Mouse (Mus musculus) forebrain, embryonic 12.5 days (tissue): ENCODE data around the gene Plxnc1. TPM values are rescaled to one million over a fixed set of nuclear protein-coding genes. Genes with fewer than 3 reads are reported as not detected.
A peak's percentile ranks its signal among the peaks of the same experiment; 100 is the strongest.

Source experiments
- ATAC-seq: fragments of 200-750 bp; cut with Nextera tagmentation; 2 replicates; pipeline ENCODE4 v1.8.0; 2017; ENCODE audit warnings: moderate TSS enrichment; ENCODE audit not compliant: low FRiP score
- H3K27ac ChIP-seq: fragments of 300-500 bp; sonication (generic); 2 replicates; pipeline ENCODE4 v1.5.1; 2016; ENCODE audit warnings: mild to moderate bottlenecking
- H3K27me3 ChIP-seq: fragments of 300-500 bp; sonication (generic); 2 replicates; pipeline ENCODE4 v1.6.1; 2016; ENCODE audit warnings: mild to moderate bottlenecking
- H3K36me3 ChIP-seq: fragments of 300-500 bp; sonication (generic); replicated peaks from 2 replicates; pipeline ENCODE4 v1.6.1; 2016; ENCODE audit warnings: mild to moderate bottlenecking
- H3K4me1 ChIP-seq: fragments of 300-500 bp; sonication (generic); 2 replicates; pipeline ENCODE4 v1.6.1; 2016
- H3K4me2 ChIP-seq: fragments of 300-500 bp; sonication (generic); 2 replicates; pipeline ENCODE4 v1.6.1; 2016; ENCODE audit warnings: mild to moderate bottlenecking, moderate library complexity
- H3K4me3 ChIP-seq: fragments of 300-500 bp; sonication (generic); replicated peaks from 2 replicates; pipeline ENCODE4 v1.5.1; 2016; ENCODE audit warnings: mild to moderate bottlenecking
- H3K9ac ChIP-seq: fragments of 300-500 bp; sonication (generic); 2 replicates; pipeline ENCODE4 v1.6.1; 2016; ENCODE audit warnings: mild to moderate bottlenecking
- H3K9me3 ChIP-seq: fragments of 300-500 bp; sonication (generic); 2 replicates; pipeline ENCODE4 v1.6.1; 2016
- WGBS: fragments of 180-500 bp; shearing (Covaris S2); methylation state at CpG from one replicate; pipeline ENCODE4 v1.1.7; 2016; 5-methylcytosine and 5-hydroxymethylcytosine counted together
- polyA plus RNA-seq: library from polyadenylated mRNA; unstranded; fragments of >200 nt; fragmentation: Nextera tagmentation; extraction: Ambion mirVana; gene quantifications from 2 replicates; pipeline ENCODE4 v1.2.1, GENCODE M21; 2016

Plxnc1 gene
- polyA plus RNA-seq, 1 experiment from 2014 or later = 8.8 TPM

DNA sequence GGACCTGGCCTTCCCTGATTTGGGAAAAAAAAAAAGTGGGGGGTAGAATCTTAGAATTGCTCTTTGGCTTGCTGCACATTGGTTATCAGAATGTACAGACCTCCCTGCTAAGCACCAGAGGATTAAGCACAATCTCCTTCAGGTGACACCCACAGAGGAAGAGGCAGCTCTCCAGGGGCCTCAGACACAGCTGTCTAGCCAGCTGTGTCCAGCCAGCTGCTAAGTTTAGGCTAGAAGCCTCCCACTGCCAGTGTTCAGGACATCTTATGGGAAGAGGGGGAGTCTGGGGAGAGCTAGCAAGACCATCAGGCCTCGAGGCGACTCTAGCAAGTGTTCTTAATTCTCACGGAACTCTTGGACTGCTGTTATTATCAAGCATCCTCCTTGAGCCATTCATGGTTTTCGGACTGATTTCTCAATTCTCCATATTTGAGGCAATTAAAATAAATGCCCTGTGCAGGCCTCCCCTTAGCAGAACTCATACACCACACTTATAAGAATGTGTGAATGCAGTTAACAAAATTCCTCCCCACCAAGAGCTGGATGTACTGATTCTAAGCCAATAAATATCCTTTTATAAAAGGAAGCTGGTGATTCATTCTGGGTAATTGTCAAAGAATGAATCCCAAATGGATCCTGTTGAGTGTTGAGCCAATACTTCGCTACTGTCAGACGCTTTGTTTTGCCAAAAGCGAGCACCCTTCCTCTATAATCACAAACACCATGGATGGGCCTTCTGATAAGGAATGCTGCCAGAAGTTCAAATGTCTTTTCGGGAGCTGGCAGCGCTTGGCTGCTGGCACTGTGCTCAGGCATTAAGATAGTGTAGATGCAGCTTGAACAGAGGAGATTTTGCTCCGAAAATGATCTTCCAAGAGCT, 140.4 kb downstream of the Plxnc1 start:
- ATAC-seq = no peak
- Histone ChIP-seq H3K27me3 (no peaks in the 10 kb centered on the region), H3K36me3 (peaks cover 7% of the 10 kb centered on the region), H3K4me3 (no peak overlapping the region), H3K4me2 (no peak overlapping the region), H3K4me1 (peaks cover 4% of the 10 kb centered on the region), H3K27ac (no peak overlapping the region), H3K9me3 (no peaks in the 10 kb centered on the region), H3K9ac (no peak overlapping the region)
- 86% methylated on average over 10 of the region's 10 CpGs for WGBS

DNA sequence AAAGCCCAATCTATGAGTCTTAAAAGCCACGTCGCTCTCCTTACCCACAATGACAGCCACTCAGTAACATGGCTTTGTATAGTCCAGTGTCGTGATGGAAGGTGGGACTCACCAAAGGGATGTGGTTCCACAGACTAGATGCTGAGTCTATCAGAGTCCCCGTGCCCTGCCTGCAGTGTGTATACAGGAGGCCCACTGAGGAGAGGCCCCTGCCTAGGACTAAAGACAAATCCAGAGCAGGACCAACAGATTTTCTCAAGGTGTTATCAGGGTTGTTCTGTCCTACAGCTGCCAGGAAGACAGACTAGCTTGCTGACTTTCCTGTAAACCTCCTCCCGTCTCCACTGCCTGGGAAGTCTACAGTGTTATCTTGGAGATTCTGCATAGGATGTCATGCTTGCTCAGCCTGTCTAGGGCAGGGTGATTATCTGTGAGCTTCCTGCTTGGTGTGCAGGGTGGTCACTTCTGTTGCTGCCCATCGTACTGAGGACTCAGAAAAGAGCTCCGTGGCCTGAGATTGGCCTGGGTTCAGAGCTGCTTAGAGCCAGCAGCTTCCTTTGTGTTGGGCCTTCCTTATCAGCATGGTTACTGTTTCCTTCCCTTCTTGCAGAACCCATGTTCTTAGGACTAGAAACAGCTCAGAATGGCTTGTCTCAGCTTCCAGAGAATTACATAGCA, 143.8 kb downstream of the Plxnc1 start:
- no peaks in the 10 kb centered on the region for H3K27me3 ChIP-seq
- no peak overlapping the region for H3K4me3 ChIP-seq
- peaks cover 6% of the 10 kb centered on the region for H3K4me1 ChIP-seq
- no peaks in the 10 kb centered on the region for H3K9me3 ChIP-seq
- 89% methylated on average over 7 of the region's 7 CpGs for WGBS
- H3K27ac ChIP-seq = no peak overlapping the region
- H3K9ac ChIP-seq = no peak overlapping the region
- H3K36me3 ChIP-seq = peaks cover 24% of the 10 kb centered on the region
- no peak for ATAC-seq
- no peak overlapping the region for H3K4me2 ChIP-seq

DNA sequence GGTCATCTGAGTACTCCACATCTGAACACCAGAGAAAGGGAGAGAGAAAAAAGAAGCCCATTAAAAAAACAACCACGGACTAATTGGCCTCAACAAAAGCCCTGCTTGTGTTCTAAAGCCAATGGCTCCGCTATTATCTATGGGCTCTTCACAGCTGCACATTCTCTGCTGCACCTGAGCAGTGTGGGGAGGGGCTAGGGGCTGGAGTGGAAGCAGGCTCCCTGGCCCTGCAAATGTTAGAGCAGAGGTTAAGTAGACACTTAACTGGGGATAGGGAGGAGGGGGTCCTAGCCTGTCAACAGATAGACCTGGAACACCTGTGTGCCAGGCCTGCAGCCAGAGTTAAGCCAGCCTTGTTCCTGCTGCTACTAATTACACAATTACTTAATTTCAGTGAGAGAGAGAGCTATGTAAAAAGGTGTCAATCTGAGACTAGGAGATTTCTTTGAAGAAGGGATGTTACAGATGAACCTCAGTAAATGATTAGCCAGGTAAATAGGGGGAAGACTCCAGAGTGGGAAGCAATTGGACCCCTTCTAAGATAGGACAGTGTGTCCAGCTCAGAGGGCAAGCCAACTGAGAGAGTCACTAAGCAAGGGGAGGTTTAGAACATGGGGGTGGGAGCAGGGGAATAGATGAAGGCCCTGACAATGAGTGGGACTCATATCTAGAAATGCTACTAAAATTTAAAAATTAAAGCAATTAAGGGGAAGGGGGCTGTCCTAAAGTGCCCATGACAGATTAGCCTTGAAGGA, 145.0 kb downstream of the Plxnc1 start:
- peak; percentile 61; the same call in 1 of the 2 replicates for ATAC-seq
- peaks cover 6% of the 10 kb centered on the region for H3K4me1 ChIP-seq
- no peak overlapping the region for H3K27ac ChIP-seq
- 12% methylated on average over 2 of the region's 2 CpGs for WGBS
- peaks cover 30% of the 10 kb centered on the region for H3K36me3 ChIP-seq
- H3K27me3 ChIP-seq = no peaks in the 10 kb centered on the region
- H3K4me2 ChIP-seq = no peak overlapping the region
- H3K9me3 ChIP-seq = no peaks in the 10 kb centered on the region
- H3K9ac ChIP-seq = no peak overlapping the region
- no peak overlapping the region for H3K4me3 ChIP-seq

DNA sequence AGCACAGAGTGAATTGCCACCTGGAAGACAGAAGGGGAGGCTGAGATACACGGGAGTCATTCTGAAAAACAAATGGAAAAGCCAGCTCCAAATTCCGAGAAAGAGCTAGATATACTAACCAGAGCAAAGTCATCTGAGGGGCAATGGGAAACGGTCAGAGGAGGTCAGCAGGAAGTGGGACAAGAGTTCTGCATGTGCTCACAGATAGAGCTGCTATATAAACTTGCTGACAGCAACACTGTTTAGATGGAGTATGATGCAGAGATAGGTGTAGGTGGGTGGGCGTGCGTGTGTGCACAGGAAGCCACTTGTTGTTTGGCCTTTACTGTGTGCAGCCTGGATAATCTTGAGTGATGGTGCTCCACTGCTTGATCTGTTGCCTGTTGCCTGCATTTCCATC, 146.5 kb downstream of the Plxnc1 start:
- H3K36me3 ChIP-seq = peaks cover 34% of the 10 kb centered on the region
- H3K27ac ChIP-seq = no peak overlapping the region
- H3K27me3 ChIP-seq = no peaks in the 10 kb centered on the region
- no peak for ATAC-seq
- peaks cover 6% of the 10 kb centered on the region for H3K4me1 ChIP-seq
- H3K9me3 ChIP-seq = no peaks in the 10 kb centered on the region
- 89% methylated on average over 5 of the region's 5 CpGs for WGBS
- no peak overlapping the region for H3K9ac ChIP-seq
- H3K4me2 ChIP-seq = no peak overlapping the region
- no peak overlapping the region for H3K4me3 ChIP-seq

DNA sequence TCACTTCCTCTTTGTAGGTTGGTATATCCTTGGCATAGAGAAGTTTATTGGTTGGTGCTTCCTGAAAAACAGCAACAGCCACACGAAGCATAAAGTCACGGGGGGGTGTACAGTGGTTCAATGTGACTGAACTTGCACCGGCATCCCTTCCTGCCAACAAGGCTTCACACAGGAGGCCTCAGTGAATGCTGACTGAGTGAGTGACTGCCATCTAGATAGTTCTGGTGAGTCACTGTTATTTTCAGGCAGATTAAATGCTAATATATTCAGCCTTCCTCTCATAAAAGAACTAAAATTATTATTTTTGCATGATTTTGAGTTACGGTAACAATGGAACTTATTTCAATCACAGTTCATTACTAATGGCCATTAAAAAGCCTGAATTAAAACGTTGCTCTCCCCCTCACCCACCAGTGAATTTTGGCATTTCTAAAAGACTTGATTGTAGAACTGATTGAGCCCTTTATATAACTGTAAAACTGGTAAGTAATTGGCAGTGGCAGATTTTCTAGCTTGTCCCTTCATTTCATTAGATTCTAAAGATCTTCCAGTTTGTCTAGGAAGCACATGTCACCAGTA, 149.9 kb downstream of the Plxnc1 start:
- WGBS = 88% methylated on average over 5 of the region's 5 CpGs
- Histone ChIP-seq H3K4me2 (no peak overlapping the region), H3K9me3 (no peaks in the 10 kb centered on the region), H3K9ac (no peak overlapping the region), H3K27me3 (no peaks in the 10 kb centered on the region), H3K4me1 (peaks cover 6% of the 10 kb centered on the region), H3K4me3 (no peak overlapping the region), H3K36me3 (peaks cover 36% of the 10 kb centered on the region), H3K27ac (no peak overlapping the region)
- ATAC-seq = no peak

DNA sequence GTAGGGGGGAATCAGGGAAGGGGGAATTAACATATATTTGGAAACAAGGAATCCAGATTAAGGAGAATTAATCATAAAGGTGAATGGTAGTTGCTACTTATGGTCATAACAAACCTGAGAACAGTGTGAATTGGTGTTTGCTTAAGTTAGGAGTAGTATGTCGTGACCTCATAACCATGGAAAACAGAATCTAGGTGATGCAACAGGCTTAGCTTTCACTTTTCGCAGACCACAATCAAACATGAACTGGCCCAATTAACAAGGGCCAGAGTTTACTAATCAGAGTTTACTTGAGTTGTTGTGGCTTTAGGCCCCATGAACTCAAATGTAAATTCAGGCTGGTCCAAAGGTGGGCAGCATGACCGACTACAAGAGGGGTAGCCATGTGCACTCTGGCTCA, 150.7 kb downstream of the Plxnc1 start:
- Histone ChIP-seq H3K4me2 (no peak overlapping the region), H3K4me3 (no peak overlapping the region), H3K27me3 (no peaks in the 10 kb centered on the region), H3K9me3 (no peaks in the 10 kb centered on the region), H3K36me3 (peaks cover 38% of the 10 kb centered on the region), H3K27ac (no peak overlapping the region), H3K4me1 (no peaks in the 10 kb centered on the region; the same call in 1 of the 2 replicates), H3K9ac (no peak overlapping the region)
- 92% methylated on average over 3 of the region's 3 CpGs for WGBS
- no peak for ATAC-seq

DNA sequence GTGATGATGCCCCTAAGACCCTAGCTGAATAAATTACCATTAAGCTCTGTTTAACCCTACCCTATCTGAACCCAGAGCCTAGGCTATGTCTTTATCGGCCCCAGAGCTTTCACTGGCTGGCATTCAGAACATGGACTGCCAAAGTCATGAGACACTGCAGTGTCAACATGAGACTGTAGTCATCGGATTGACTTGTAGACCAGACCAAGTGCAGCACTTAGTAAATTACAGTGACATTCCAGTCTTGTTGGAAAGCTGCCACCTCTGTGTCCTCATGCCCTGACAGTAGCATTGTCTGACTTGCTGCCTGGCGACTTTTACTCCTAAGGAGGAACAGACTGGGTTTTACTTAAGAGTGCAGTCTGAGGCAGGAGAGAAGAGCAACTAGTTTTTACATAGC, 155.4 kb downstream of the Plxnc1 start:
- 81% methylated on average over 3 of the region's 3 CpGs for WGBS
- H3K9ac ChIP-seq = no peak overlapping the region
- ATAC-seq = no peak
- H3K9me3 ChIP-seq = no peaks in the 10 kb centered on the region
- H3K4me2 ChIP-seq = no peak overlapping the region
- peaks cover 24% of the 10 kb centered on the region for H3K36me3 ChIP-seq
- H3K4me3 ChIP-seq = no peak overlapping the region
- no peaks in the 10 kb centered on the region; the same call in 1 of the 2 replicates for H3K4me1 ChIP-seq
- no peak overlapping the region for H3K27ac ChIP-seq
- no peaks in the 10 kb centered on the region for H3K27me3 ChIP-seq

DNA sequence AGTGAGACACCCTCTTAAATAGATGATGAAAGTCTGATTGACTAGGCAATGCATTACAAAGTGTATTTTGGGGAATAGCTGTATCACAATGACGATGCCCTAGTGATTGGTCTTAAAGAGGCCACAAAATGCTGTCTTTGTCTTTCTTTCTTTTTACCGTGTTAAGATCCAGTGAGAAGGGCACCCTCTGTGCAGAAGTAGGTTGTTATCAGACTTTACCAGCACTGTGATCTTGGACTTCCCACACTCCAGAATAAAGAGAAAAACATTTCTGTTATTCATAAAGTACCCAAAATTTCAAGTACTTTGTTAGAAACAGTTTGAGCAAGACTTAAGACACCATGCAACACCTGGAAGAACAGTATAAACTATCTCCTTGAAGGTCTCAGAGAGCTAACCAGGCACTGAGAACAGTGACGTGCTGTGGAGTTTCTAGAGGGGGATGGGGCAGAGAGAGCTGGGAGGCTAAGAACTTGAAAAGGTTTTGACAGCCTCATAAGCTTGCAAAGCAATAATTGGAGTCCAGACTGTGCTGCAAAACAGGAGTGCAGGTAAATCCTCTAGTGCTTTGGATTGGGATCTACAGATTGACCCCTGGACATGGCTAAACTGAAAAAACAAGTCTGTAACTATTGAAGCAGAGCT, 163.9 kb downstream of the Plxnc1 start:
- H3K36me3 ChIP-seq = no peaks in the 10 kb centered on the region; the same call in 1 of the 2 replicates
- H3K9me3 ChIP-seq = no peaks in the 10 kb centered on the region
- no peak overlapping the region for H3K4me2 ChIP-seq
- no peaks in the 10 kb centered on the region for H3K27me3 ChIP-seq
- WGBS = 78% methylated on average over 3 of the region's 3 CpGs
- no peak for ATAC-seq
- H3K9ac ChIP-seq = no peak overlapping the region
- H3K4me3 ChIP-seq = no peak overlapping the region
- H3K27ac ChIP-seq = no peak overlapping the region
- no peaks in the 10 kb centered on the region for H3K4me1 ChIP-seq

DNA sequence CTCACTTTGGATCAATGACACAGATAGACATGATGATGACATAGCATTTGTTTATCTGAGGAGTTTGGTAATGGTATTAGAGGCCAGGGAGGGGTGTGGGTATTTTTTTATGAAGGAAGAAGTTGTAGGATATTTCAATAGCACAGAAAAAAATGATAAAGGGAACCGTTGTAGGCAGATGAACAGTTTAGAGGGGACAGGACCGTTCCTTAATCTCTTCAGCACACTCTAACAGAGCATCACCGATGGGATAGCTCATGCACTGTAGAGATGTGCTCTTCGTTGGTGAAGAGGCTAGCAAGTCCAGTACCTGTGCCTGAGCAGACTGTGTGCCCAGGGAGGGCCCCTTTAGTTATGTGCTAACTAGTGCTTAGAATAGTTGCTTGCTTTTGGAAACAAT, 165.3 kb downstream of the Plxnc1 start:
- H3K27ac ChIP-seq = no peak overlapping the region
- H3K36me3 ChIP-seq = no peaks in the 10 kb centered on the region; the same call in 1 of the 2 replicates
- no peak overlapping the region for H3K9ac ChIP-seq
- H3K4me2 ChIP-seq = no peak overlapping the region
- no peak for ATAC-seq
- H3K4me3 ChIP-seq = no peak overlapping the region
- 95% methylated on average over 4 of the region's 4 CpGs for WGBS
- H3K9me3 ChIP-seq = no peaks in the 10 kb centered on the region
- H3K4me1 ChIP-seq = no peaks in the 10 kb centered on the region
- H3K27me3 ChIP-seq = no peaks in the 10 kb centered on the region

DNA sequence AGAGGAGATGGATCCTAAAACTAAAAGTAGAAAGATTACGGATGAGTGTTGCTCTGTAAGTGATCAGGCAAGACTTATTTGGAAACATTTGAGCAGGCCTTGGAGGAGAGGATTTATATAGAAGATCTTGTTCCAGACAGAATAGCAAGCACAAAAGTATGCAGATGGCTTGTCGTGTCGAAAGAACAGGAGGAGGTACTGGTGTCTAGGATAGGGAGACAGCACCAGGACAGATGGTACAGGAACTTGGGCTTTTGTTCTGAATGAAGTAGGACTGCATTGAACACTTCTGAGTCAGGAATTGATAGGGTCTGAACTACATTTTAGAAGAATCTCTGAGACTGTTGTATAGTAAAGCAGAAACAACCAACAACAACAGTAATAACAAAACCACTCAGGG, 167.1 kb downstream of the Plxnc1 start:
- 93% methylated on average over 3 of the region's 3 CpGs for WGBS

DNA sequence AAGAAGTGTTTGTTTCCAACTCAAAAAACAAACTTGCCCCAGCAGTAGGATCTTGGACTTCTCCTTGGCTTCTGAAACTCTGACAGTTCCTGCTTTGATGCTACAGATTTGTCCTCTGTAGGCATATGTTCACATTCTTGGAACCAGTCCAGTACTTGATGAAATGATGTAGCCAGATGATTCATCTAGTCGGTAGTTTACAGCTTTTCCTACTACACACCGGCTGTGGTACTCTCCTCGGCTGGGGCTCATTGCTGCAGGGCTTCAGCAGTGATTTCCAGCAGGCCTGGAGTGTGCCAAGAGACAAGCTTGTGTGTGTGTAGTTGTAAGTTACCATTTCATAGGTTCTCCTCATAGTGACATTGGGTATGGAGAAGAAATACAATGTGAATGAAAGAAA, 173.1 kb downstream of the Plxnc1 start:
- H3K36me3 ChIP-seq = peaks cover 5% of the 10 kb centered on the region
- no peak overlapping the region for H3K4me3 ChIP-seq
- ATAC-seq = no peak
- H3K4me1 ChIP-seq = no peaks in the 10 kb centered on the region
- H3K9ac ChIP-seq = no peak overlapping the region
- no peaks in the 10 kb centered on the region for H3K27me3 ChIP-seq
- H3K9me3 ChIP-seq = no peaks in the 10 kb centered on the region
- 89% methylated on average over 3 of the region's 3 CpGs for whole genome bisulfite sequencing
- H3K4me2 ChIP-seq = no peak overlapping the region
- no peak overlapping the region for H3K27ac ChIP-seq

More for the DNA sequence above, 167.1 kb downstream of the Plxnc1 start:
- H3K4me2 ChIP-seq = no peak overlapping the region
- no peak overlapping the region for H3K9ac ChIP-seq
- H3K36me3 ChIP-seq = no peaks in the 10 kb centered on the region; the same call in 1 of the 2 replicates
- no peak overlapping the region for H3K27ac ChIP-seq
- no peak for ATAC-seq
- no peak overlapping the region for H3K4me3 ChIP-seq
- no peaks in the 10 kb centered on the region for H3K4me1 ChIP-seq
- H3K27me3 ChIP-seq = no peaks in the 10 kb centered on the region
- no peaks in the 10 kb centered on the region for H3K9me3 ChIP-seq
